Mouse (Mus musculus) stomach, postnatal 0 days (tissue): ENCODE results near the gene Vdac1. TPM values are rescaled to one million over a fixed set of nuclear protein-coding genes. Genes with fewer than 3 reads are reported as not detected.

Experiments
- ATAC-seq: fragments of 200-750 bp; cut with Nextera tagmentation; 2 replicates; pipeline ENCODE4 v1.8.0; 2017; ENCODE audit not compliant: low FRiP score, low TSS enrichment
- DNase-seq: peaks from one replicate; pipeline ENCODE4 v3.0.0-alpha.2; 2016; ENCODE audit warnings: low spot score
- H3K27ac ChIP-seq: fragments of 300-500 bp; sonication (generic); replicated peaks from 2 replicates; pipeline ENCODE4 v1.5.1; 2014; ENCODE audit warnings: mild to moderate bottlenecking, control low read depth
- H3K27me3 ChIP-seq: fragments of 300-500 bp; sonication (generic); 2 replicates; pipeline ENCODE4 v1.6.1; 2014; ENCODE audit warnings: low read length; ENCODE audit not compliant: control insufficient read depth, insufficient read depth
- H3K36me3 ChIP-seq: fragments of 300-500 bp; sonication (generic); 2 replicates; pipeline ENCODE4 v1.6.1; 2014; ENCODE audit warnings: low read length, mixed read lengths; ENCODE audit not compliant: control insufficient read depth, insufficient read depth
- H3K4me1 ChIP-seq: fragments of 300-500 bp; sonication (generic); replicated peaks from 2 replicates; pipeline ENCODE4 v1.6.1; 2014; ENCODE audit warnings: antibody characterized with exemption; ENCODE audit not compliant: control insufficient read depth, insufficient read depth
- H3K4me2 ChIP-seq: fragments of 300-500 bp; sonication (generic); replicated peaks from 2 replicates; pipeline ENCODE4 v1.6.1; 2014; ENCODE audit warnings: low read depth, mild to moderate bottlenecking, control low read depth, moderate library complexity
- H3K4me3 ChIP-seq: fragments of 300-500 bp; sonication (generic); 2 replicates; pipeline ENCODE4 v1.5.1; 2014; ENCODE audit warnings: low read depth, low read length, control low read depth
- H3K9ac ChIP-seq: fragments of 300-500 bp; sonication (generic); 2 replicates; pipeline ENCODE4 v1.6.1; 2014; ENCODE audit warnings: mild to moderate bottlenecking, low read length, control low read depth, mixed read lengths
- H3K9me3 ChIP-seq: fragments of 300-500 bp; sonication (generic); 2 replicates; pipeline ENCODE4 v1.6.1; 2016; ENCODE audit warnings: low read length; ENCODE audit not compliant: control insufficient read depth
- CTCF ChIP-seq: IDR thresholded peaks from 2 replicates; pipeline ENCODE4 v1.5.1; 2016; ENCODE audit warnings: antibody characterized with exemption, low read depth, mild to moderate bottlenecking, moderate library complexity
- EP300 ChIP-seq: optimal IDR thresholded peaks from 2 replicates; pipeline ENCODE3; 2016; ENCODE audit warnings: antibody characterized with exemption
- WGBS: fragments of 180-500 bp; shearing (Covaris S2); extraction: QIAGEN DNeasy Blood & Tissue Kit; methylation state at CpG from one replicate; pipeline ENCODE4 v1.1.7; 2014; 5-methylcytosine and 5-hydroxymethylcytosine counted together
- polyA plus RNA-seq: library from polyadenylated mRNA; unstranded; fragments of >200 nt; fragmentation: Nextera tagmentation; extraction: Ambion mirVana; gene quantifications from 2 replicates; pipeline ENCODE4 v1.2.1, GENCODE M21; 2015

Vdac1 gene
- polyA plus RNA-seq, 1 experiment from 2014 or later = 189 TPM

GRCm38 (mm10) chr11:52433076-52433796 is 72.6 kb downstream of the Vdac1 start:
- TF ChIP-seq EP300 (no peak), CTCF (no peak)
- DNase-seq (no peak), ATAC-seq (no peak)
- 57% methylated on average over 8 of the region's 8 CpGs for WGBS
- Histone ChIP-seq H3K27me3 (no peaks in the 10 kb centered on the region), H3K4me3 (no peak overlapping the region), H3K27ac (no peak overlapping the region), H3K4me1 (no peaks in the 10 kb centered on the region), H3K9ac (no peak overlapping the region), H3K4me2 (no peak overlapping the region), H3K9me3 (no peaks in the 10 kb centered on the region), H3K36me3 (no peaks in the 10 kb centered on the region)

- Histone ChIP-seq H3K9ac (no peak overlapping the region), H3K36me3 (no peaks in the 10 kb centered on the region), H3K27ac (no peak overlapping the region), H3K9me3 (no peaks in the 10 kb centered on the region), H3K4me3 (no peak overlapping the region), H3K4me2 (no peak overlapping the region), H3K27me3 (no peaks in the 10 kb centered on the region), H3K4me1 (no peaks in the 10 kb centered on the region)
- ATAC-seq (no peak), DNase-seq (no peak)
- 77% methylated on average over 2 of the region's 2 CpGs for WGBS
- TF ChIP-seq CTCF (no peak), EP300 (no peak)
These were observed 73.1 kb downstream of the Vdac1 start for GRCm38 (mm10) chr11:52433797-52434195.

GRCm38 (mm10) chr11:52435466-52435865 is 74.8 kb downstream of the Vdac1 start:
- ATAC-seq = no peak
- no peak for TF ChIP-seq EP300
- no peak for TF ChIP-seq CTCF
- Histone ChIP-seq H3K36me3 (no peaks in the 10 kb centered on the region), H3K4me1 (no peaks in the 10 kb centered on the region), H3K9me3 (no peaks in the 10 kb centered on the region), H3K9ac (no peak overlapping the region), H3K27me3 (no peaks in the 10 kb centered on the region), H3K4me3 (no peak overlapping the region), H3K27ac (no peak overlapping the region), H3K4me2 (no peak overlapping the region)
- WGBS = 88% methylated on average over 5 of the region's 5 CpGs
- DNase-seq = no peak

GRCm38 (mm10) chr11:52437123-52437522 is 76.5 kb downstream of the Vdac1 start:
- DNase-seq (peak; percentile 66), ATAC-seq (0 out of 2 replicates have a peak, but pooled peaks have one; percentile 39)
- Histone ChIP-seq H3K4me1 (no peaks in the 10 kb centered on the region), H3K27ac (no peak overlapping the region), H3K4me3 (no peak overlapping the region), H3K9me3 (no peaks in the 10 kb centered on the region), H3K27me3 (no peaks in the 10 kb centered on the region), H3K36me3 (no peaks in the 10 kb centered on the region), H3K4me2 (peak overlapping the region; percentile 36), H3K9ac (no peak overlapping the region)
- TF ChIP-seq EP300 (no peak), CTCF (no peak)
- 12% methylated on average over 10 of the region's 10 CpGs for WGBS

Other genes starting within 250 kb of the Vdac1 start
- gene Olfr1373, start 215.3 kb upstream of the Vdac1 start, polyA plus RNA-seq = not detected in 2 replicates
- gene Olfr1371, start 146.9 kb upstream of the Vdac1 start, polyA plus RNA-seq = not detected in 2 replicates
- 530 and 542 TPM in 2 replicates for gene Skp1a, start 128.9 kb upstream of the Vdac1 start, polyA plus RNA-seq
- 3.6 and 3.7 TPM in 2 replicates for gene Tcf7, start 77.8 kb upstream of the Vdac1 start, polyA plus RNA-seq
- gene 9530068E07Rik, start 35.6 kb downstream of the Vdac1 start, polyA plus RNA-seq = 104 and 115 TPM in 2 replicates